Mouse (Mus musculus): ENCODE measurements around the gene Gm20767. TPM values are rescaled to one million over a fixed set of nuclear protein-coding genes. Genes with fewer than 3 reads are reported as not detected.
"Not testable (repeated sequence)": the region's sequence is repeated elsewhere in the genome, so short reads cannot be mapped to it uniquely, and the experiment has no call there.

Gm20767 gene
- total RNA-seq (2015; ENCODE audit: low replicate concordance): not detected in 2 replicates
- not detected in 2 replicates for total RNA-seq (2017; ENCODE audit: low replicate concordance)

DNA sequence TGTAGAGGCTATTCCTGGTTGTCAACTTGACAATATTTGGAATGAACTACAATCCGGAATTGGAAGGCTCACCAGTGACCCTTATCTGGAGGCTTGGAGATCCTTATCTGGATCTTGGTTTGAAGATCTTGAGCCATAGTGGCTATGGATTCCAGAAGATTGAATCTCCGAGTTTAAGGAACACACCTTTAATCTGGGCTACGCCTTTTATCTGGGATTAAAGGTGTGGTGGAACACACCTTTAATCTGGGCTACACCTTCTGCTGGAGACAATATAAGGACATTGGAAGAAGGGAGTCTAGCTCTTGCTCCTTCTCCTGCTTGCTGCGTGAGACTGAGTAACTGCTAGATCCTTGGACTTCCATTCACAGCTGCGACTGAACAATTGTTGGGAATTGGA lies at the start of gene Gm20767:
Gm20767 (plus strand) TSS at position 301 of the 400 bp plus-strand sequence.
- not testable (repeated sequence) for ATAC-seq (replicated peaks; ENCODE audit: low FRiP score, poor library complexity, severe bottlenecking)

DNA sequence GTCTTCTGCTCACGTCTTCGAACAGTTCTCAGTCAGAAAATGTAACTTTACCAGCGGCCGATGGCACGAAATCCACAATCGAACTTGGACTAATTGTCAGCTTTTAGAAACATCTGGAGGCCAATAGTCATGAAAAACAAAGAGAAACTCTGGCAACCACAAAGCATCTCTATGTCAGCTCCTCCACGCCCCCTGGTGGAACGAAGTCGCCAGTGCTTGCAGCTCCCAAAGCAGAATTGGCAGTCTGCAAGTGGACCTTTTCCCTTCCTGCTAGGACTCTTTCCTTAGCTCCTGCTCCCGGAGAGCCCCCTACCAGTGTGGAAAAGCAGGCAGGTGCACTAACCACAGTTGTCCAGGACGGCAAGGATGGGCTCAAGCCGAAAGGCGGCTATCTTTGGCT lies 47.1 kb upstream of the Gm20767 start:
- peak; percentile 67; the same call in 1 of the 2 replicates for ATAC-seq (replicated peaks; ENCODE audit: low FRiP score, poor library complexity, severe bottlenecking)

DNA sequence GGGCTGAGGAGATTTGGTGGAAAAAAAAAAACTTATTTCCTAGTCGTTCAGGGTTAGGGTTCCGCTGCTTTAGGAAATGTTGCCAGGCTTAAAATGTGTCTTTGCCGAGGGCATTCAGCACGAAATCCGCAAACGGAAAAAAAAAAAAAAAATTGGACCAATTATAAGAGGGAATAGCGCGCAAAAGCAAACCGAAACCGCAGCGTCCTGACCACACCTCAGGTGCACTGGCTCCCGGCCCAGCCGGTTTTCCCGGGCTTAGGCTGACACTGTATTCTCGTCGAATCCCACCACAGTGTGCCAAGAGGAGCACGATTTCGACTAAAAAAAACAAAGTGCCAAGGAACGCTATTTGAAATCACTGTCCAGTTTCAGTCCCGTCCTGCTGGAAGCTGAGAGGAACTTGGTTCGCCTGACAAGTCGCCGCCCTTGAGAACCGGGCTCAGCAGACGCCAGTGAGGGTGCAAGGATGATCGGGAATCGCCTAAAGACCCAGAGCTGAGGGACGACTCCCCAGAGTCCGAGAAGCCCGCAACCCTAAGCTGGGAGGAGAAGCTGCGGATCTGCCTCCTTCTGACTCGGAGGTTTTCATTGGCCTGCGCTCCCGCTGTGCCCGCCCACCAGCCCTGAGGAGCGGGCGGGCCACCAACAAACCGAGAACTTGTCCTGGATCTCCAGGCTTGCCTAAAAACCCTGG lies 43.7 kb upstream of the Gm20767 start:
- ATAC-seq (replicated peaks; ENCODE audit: low FRiP score, poor library complexity, severe bottlenecking): not testable (repeated sequence)

DNA sequence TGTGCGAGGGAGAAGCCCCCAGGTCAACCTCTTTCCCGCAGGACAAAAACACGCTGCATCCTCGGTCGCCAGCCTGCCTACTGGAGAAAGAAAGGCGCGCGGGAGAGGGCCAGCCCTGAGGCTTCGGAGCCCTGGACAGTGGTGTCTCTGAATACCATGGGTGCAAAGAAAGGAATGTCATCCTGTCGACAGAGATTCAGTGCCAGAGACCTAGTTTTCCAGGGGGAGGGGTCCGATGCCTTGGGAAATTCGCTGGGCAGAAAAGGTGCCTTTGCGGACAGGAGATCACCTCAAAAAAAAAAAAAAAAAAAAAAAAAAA lies 43.1 kb upstream of the Gm20767 start:
- not testable (repeated sequence) for ATAC-seq (replicated peaks; ENCODE audit: low FRiP score, poor library complexity, severe bottlenecking)

DNA sequence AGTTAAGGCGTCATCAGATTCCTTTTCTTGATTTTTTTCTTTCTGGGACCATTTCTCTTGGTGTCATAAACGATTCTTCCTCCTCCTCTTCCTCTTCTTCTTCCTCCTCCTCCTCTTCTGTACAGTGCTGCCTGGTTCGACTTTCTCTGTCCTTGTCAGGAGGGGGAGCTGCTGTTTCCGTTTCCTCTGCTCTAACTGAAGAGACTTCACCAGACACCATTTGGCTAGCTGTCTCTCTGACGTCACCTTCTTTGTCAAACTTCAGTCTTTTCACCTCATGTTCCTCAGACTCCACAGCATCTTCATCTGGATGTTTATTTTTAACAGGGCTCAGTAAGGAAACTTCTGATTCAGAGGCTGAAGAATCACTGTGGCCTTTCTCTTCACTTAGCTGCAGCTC lies 40.7 kb upstream of the Gm20767 start:
- ATAC-seq (replicated peaks; ENCODE audit: low FRiP score, poor library complexity, severe bottlenecking): not testable (repeated sequence)

DNA sequence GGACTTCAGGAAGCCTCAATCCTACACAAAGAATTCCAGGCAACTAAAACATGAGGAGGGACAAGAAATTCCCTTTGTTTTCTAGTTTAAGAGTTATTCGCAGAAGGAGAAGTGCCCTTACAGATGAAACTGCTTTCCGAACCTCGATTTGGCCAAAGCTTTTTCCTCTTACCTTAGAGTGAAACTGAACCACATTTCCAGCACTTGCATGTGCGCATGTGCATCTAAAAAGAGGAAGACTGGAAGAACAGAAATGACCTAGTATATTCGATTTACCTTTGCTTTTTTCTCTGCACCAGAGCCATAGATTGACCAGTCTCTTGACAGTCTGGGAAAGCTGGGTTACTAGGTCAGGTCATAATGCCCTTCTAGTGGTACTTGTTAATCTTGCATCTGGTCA lies 33.5 kb upstream of the Gm20767 start:
- not testable (repeated sequence) for ATAC-seq (replicated peaks; ENCODE audit: low FRiP score, poor library complexity, severe bottlenecking)

DNA sequence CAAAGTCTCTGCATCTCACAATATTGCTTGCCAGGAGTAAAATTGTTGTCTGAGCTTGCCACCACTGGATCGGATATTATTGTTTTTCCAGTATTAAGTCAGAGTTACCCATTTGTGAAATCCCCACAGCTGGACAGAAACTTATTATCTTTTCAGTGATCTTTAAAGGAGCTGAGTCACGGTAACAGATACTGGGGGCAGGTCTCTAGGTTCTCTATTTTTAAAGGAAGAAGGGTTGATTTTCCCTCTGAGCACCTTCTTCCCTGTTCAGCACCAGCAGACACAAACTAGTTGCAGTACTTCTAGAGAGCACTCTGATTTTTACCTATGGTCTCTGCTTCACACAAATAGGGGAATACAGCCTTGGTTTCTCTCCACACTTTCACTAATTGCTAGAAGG lies 33.0 kb upstream of the Gm20767 start:
- not testable (repeated sequence) for ATAC-seq (replicated peaks; ENCODE audit: low FRiP score, poor library complexity, severe bottlenecking)

DNA sequence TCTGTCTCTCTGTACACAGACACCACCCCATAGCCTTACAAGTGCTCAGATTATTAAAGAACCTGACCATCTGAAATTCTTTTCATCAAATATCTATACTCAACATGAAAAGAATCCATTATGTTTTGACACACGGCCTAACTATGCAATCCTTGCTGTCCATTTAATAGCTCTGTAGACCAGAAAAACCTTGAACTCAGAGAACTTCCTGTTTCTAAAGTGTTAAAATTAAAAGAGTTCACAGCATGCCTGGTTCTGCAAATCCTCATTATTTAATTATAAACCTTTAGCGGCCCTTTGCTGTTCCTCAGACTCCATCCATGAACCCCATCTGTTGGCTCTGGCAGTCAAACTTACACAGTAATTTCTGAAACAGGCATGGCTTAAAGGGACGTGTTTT lies 2.3 kb downstream of the Gm20767 start:
- ATAC-seq (replicated peaks; ENCODE audit: low FRiP score, poor library complexity, severe bottlenecking): not testable (repeated sequence)

DNA sequence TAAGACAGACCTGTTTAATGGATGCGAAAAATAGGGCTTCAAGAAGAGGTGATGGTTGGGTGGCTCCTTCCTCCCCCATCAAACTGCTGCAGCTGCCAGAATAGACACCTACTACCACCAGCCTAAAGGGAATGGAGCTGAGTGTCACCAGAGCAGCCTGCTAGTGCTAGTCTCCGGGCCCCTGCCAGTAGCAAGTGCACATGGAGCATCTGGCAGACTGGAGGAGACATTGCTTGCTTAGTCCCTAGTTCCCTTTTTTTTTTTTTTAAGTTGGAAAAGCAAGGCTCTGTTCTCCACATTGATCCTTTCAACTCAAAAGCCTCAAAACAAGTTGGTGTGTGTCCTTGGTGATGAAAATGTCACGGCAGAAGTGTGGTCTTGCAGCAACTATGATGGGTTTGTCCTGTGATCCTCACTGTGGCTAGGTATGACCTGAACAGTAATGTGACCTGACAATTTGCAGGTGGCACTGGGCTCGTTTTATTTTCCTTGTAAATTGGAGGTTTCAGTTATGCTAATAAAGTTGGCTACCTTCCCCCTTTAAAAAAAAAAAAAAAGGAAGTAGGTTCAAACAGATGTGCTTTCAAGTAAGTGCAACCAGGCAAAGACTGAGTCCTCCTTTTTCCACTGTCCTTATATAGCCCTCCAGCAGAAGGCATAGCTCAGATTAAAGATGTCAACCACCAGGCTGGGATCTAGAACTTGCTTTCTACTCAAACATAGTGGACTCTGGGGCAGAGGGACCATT lies 9.8 kb downstream of the Gm20767 start:
- not testable (repeated sequence) for ATAC-seq (replicated peaks; ENCODE audit: low FRiP score, poor library complexity, severe bottlenecking)

DNA sequence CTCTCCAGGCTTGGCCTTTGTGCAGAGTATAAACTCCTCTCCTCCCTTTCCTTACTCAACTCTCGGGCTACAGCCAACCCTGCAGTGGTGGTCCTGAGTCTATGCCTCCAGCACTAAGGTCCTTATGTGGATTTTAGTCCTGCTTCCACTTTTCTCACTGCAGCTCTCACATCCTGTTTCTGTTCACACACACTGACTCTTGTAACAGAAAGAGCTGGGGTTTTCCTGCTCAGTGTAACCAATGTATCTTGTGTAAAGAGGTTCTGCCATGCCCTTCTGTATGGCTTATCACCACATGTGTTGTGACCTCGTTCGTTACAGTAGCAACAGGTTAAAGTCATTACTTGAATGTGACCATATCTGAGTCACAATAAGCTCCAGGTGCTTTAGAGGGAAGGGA lies 10.5 kb downstream of the Gm20767 start:
- ATAC-seq (replicated peaks; ENCODE audit: low FRiP score, poor library complexity, severe bottlenecking): not testable (repeated sequence)

DNA sequence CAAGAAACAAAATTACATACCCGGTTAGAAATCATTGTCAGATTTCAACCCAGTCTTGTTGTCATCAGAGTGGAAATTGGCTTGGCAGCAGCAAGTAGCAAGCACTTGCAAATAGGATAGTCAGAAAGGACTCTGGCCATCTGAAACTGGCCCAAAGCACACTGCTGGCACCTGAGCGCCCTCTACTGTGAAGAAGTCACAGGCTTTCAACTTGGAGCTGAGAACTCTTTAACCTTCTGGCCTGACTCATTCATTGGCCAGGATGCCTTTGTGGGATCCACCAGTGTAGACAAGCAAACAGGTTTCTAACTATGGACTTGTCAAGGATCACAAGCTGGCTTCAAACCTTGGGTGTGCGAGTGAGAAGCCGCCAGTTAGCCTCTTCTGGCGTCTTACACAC lies 28.3 kb downstream of the Gm20767 start:
- ATAC-seq (replicated peaks; ENCODE audit: low FRiP score, poor library complexity, severe bottlenecking): not testable (repeated sequence)

DNA sequence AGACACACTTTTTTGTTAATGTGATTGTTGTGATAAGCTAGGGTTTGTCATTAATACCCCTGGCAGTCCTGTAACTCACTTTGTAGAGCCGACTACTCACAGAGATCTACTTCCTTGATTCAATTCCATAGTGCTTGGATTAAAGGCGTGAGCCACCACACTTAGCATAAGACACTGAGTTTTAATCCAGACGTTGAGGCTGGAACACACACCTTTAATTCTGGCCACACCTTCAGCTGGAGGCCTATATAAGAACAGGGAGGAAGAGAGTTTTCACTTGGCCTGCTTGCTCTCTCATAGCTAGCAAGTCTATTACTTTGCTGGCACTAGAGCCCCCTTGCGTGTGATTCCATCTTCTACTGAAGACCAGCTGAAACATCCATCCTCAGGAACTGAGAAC lies 32.1 kb downstream of the Gm20767 start, which contains the start of gene Gm21818:
Gm21818 (plus strand) TSS at position 301 of the 400 bp plus-strand sequence.
- not testable (repeated sequence) for ATAC-seq (replicated peaks; ENCODE audit: low FRiP score, poor library complexity, severe bottlenecking)

DNA sequence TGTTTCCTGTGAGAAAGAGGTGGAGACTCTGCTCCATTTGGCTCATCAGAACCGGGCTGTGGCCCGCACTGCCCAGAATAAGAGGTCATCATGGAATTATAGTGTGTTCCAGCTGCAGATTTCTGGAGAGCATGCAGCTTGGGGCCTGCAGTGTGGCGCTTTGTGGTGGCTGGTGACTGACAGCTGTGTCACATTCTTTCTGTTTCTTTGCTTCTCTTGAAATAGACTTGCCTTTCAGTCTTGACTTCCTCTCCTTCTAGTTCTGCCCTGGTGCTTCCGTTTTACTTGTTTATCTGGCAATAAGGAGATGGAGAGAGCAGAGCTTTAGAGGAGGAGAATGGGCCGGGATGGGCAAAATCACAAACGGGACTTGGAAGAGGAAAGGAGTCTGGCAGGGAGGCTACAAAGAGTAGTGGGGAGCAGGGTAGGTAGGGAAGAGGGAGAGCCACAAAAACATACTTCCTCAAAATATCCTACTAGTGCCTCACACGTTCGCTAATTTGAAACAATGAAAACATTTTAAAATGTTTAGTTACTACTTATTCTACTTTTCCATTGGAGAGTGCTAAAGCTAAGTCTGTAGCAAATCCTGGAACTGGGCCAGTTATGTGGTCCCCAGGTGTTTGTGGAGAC lies 56.3 kb downstream of the Gm20767 start:
- ATAC-seq (replicated peaks; ENCODE audit: low FRiP score, poor library complexity, severe bottlenecking): not testable (repeated sequence)

Other genes with a start within 250 kb of the Gm20767 start
- not detected in 2 replicates for gene Tcstv1, start 245.5 kb upstream of the Gm20767 start, total RNA-seq (2015; ENCODE audit: low replicate concordance)
- not detected in 2 replicates for gene Tcstv1, start 245.5 kb upstream of the Gm20767 start, total RNA-seq (2017; ENCODE audit: low replicate concordance)
- gene Gm21761, start 211.0 kb upstream of the Gm20767 start, total RNA-seq (2015; ENCODE audit: low replicate concordance): not detected in 2 replicates
- not detected in 2 replicates for gene Gm21761, start 211.0 kb upstream of the Gm20767 start, total RNA-seq (2017; ENCODE audit: low replicate concordance)
- gene B020031M17Rik, start 189.4 kb upstream of the Gm20767 start, total RNA-seq (2015; ENCODE audit: low replicate concordance): not detected in 2 replicates
- gene B020031M17Rik, start 189.4 kb upstream of the Gm20767 start, total RNA-seq (2017; ENCODE audit: low replicate concordance): not detected in 2 replicates
- not detected in 2 replicates for gene Gm36079, start 113.2 kb upstream of the Gm20767 start, total RNA-seq (2015; ENCODE audit: low replicate concordance)
- not detected in 2 replicates for gene Gm36079, start 113.2 kb upstream of the Gm20767 start, total RNA-seq (2017; ENCODE audit: low replicate concordance)
- 33.5 and 35.0 TPM in 2 replicates for gene Gm21188, start 88.1 kb upstream of the Gm20767 start, total RNA-seq (2015; ENCODE audit: low replicate concordance)
- gene Gm21188, start 88.1 kb upstream of the Gm20767 start, total RNA-seq (2017; ENCODE audit: low replicate concordance): 10.9 and 11.7 TPM in 2 replicates
- gene Gm21818, start 32.2 kb downstream of the Gm20767 start, total RNA-seq (2015; ENCODE audit: low replicate concordance): not detected in 2 replicates
- gene Gm21818, start 32.2 kb downstream of the Gm20767 start, total RNA-seq (2017; ENCODE audit: low replicate concordance): not detected in 2 replicates
- gene Gm21762, start 75.7 kb downstream of the Gm20767 start, total RNA-seq (2015; ENCODE audit: low replicate concordance): not detected in 2 replicates
- not detected in 2 replicates for gene Gm21762, start 75.7 kb downstream of the Gm20767 start, total RNA-seq (2017; ENCODE audit: low replicate concordance)
- gene Gm21731, start 98.9 kb downstream of the Gm20767 start, total RNA-seq (2015; ENCODE audit: low replicate concordance): not detected in 2 replicates
- not detected in 2 replicates for gene Gm21731, start 98.9 kb downstream of the Gm20767 start, total RNA-seq (2017; ENCODE audit: low replicate concordance)
- gene AF067061, start 122.9 kb downstream of the Gm20767 start, total RNA-seq (2015; ENCODE audit: low replicate concordance): not detected in 2 replicates
- gene AF067061, start 122.9 kb downstream of the Gm20767 start, total RNA-seq (2017; ENCODE audit: low replicate concordance): not detected in 2 replicates
- gene BC147527, start 160.1 kb downstream of the Gm20767 start, total RNA-seq (2015; ENCODE audit: low replicate concordance): 14.4 TPM in 1 of 2 replicates, not detected in the other
- 15.8 TPM in 1 of 2 replicates, not detected in the other for gene BC147527, start 160.1 kb downstream of the Gm20767 start, total RNA-seq (2017; ENCODE audit: low replicate concordance)
- gene Tcstv3, start 176.6 kb downstream of the Gm20767 start, total RNA-seq (2015; ENCODE audit: low replicate concordance): not detected in 2 replicates
- not detected in 2 replicates for gene Tcstv3, start 176.6 kb downstream of the Gm20767 start, total RNA-seq (2017; ENCODE audit: low replicate concordance)